Mouse (Mus musculus) fibroblast of lung, adult 2 months (primary cell): Measurements from ENCODE around the gene Slc24a4.
A peak's percentile ranks its signal among the peaks of the same experiment; 100 is the strongest.
"Not testable (repeated sequence)": the region's sequence is repeated elsewhere in the genome, so short reads cannot be mapped to it uniquely, and the experiment has no call there.

Experiments used
- DNase-seq: peaks from one replicate; pipeline ENCODE4 v3.0.0-alpha.2; 2011; ENCODE audit warnings: low read depth

Slc24a4 gene

DNA sequence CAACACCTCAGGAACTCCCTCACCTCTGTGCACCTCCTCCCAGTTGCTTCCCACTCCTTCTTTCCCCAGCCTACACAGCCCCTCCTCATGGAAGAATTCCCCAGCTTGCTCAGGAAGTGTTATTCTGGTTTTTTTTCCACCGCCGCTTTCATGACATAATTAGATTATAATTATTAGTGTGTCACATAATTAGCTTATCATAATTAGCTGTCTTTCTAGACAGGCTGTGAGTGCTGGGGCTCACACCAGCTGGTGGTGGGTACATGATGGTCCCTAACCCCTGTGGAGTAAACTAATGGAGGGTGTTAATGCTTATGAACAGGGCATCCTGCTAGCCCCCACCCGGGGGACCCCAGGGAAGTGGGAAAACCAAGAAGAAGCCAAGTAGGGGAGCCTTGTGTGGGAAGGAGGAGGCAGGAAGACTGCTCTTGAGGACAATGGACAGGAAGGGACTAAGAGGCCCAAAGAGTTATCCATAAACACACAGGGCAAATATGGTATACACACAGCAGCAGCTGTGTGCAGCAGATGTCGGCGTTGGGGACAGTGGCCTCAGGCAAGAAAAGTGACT is 38.2 kb downstream of the Slc24a4 start:
- DNase-seq, result no peak

- no peak for DNase-seq
These were observed 38.8 kb downstream of the Slc24a4 start for GRCm38 (mm10) chr12:102167302-102167701.

GRCm38 (mm10) chr12:102172746-102173145 is 44.2 kb downstream of the Slc24a4 start:
- DNase-seq, result no peak

DNA sequence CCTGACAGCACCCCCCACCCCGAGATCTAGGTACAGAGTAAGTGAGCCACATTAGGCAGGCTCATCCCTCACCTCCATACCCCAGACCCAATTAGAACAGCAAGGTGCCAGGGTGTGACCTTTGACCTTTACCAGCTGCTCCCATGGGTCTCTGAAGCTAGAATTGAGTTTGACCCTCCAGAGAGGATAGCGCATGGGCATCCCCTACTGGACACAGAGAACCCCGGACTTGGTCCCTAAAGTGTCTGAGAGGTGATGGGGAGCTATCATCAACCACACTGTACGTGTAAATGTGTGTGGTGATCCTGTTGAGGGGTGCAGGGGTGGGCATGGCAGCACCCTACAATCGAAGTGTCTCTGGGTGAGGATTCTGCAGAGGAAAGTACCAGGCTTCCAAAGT is 44.8 kb downstream of the Slc24a4 start:
- DNase-seq, result no peak

DNA sequence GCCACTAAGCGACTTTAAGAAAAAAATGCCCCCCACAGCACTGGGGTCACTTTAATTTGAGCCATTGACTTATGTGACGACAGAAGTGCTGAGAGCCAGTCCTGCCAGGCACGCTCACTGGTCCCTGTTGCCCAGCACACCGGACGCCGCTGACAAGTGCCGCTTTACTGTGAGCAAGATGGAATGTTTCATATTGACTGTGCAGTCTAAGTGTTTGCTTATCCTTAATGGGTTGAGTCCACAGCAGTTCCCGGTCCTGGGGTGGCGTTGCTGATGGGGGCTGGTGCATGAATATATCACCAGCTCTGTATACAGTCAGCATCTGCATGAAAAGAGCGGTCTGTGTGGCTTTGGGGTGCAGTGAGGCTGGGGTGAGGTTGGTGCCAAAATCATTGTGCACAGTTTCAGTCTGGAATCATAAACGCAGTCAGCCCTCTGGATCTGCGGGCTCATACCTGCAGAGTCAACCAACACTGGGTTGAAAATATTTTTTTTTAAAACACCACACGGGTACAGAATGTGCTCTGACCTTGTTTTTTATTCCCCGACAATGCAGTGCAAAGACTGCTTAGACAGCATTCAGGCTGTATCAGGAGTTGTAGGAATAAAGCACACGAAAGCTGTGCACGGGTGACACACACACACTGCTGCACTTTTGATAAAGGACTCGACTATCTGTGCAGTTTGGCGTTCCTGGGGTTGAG is 52.0 kb downstream of the Slc24a4 start:
- no peak for DNase-seq

DNA sequence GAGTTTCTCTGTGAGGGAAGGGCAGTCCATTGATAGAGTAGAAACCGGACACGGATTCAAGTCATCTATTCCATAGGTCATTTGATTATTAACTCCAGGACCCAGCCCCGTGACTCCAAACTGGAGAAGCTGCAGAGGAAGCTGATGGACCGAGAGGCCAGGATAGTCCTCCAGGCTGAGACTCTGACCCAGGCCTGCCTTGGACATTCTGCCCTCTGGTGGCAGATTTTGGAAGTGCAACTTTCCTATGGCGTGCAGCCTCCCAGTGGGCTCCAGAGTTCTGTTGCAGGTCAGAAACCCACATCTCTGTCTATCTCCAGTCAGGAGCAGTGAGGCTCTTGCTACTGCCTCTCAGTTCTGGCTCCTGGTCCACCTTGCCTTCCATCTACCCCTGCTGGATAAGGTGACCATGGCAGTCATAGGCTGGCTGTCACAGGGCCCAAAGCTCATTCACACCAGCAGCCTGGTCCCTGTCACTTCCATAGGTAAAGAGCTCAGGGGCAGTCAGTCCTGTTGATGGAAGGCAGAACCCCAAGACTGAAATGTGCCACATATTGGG is 53.3 kb downstream of the Slc24a4 start:
- no peak for DNase-seq

DNA sequence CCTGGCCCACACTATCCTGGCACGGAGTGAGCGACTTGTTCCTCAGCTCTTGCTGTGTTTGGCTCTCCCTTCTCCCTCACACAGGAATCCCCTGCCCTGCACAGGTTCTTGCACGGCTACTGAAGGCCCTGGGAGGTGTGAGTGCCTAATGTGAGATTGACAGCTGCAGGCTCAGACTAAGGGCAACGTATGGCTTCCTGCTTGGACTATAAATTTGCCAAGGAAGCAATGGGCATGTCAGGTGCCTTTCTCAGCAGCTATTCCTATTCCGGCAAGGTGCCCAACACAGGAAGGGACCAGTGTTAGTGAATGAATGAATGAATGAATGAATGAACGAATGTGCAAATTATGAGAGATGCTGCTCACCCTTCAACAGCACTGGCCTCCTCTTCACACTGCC is 54.1 kb downstream of the Slc24a4 start:
- no peak for DNase-seq

- DNase-seq, result no peak
These were observed 54.7 kb downstream of the Slc24a4 start for GRCm38 (mm10) chr12:102183201-102183600.

- DNase-seq, result no peak
These were observed 62.3 kb downstream of the Slc24a4 start for GRCm38 (mm10) chr12:102190820-102191219.

GRCm38 (mm10) chr12:102201516-102201915 is 73.0 kb downstream of the Slc24a4 start:
- no peak for DNase-seq

DNA sequence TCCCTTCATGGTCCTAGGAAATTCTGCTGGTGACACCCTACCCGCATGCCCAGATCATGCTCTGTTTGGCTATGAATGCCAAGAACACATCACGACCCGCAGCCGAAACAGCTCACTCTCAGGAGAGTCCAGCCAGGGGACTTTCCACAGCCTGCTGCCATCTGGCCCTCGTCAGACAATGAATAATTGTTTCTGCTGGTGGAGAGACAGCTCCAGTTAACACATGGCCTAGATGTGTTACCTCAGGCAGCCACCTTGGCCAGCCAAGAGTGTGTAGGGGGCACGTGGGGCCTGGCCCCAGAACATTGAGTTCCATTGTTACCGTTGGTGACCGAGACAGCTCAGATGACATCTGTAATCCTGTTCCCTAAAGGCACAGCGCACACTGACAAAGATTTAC is 74.4 kb downstream of the Slc24a4 start:
- peak; percentile 53 for DNase-seq

GRCm38 (mm10) chr12:102206471-102206870 is 77.9 kb downstream of the Slc24a4 start:
- no peak for DNase-seq

DNA sequence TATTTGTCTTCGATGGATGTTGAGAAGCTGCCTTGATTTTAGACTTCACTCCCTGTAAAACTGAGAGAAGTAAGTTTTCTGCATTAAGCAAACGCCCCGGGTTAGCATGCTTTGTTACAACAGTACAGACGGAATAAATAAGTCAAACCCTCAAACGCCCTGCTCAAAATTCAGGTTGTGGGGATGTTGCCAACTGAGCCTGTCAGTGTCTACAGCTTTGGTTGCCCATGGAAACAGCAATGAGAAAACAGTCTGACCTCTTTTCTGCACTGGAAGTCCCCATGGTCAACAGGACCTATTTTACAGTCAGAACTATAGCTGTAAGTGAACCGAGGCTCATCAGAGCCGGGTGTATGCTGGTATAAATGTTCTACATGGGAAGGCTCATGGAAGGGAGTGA is 78.7 kb downstream of the Slc24a4 start:
- DNase-seq, result no peak

DNA sequence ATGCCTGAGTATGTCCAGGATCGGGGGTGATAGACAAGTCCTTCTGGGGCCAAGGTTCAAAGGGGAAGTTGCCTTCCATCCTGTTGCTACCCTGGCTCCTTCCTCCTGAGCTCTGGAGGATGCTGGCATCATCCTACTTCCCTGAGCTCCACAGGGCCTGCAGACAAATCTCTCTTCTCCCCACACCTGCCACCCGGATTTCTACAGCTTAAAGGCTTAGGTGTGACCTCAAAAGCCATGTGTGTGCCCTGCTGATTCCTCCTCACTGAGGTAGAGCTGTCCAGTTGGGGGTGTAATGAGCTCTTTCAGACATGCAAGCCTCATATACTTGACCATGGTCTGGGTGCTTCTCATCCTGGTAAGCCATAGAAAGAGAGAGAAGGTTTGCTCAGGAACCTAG is 82.3 kb downstream of the Slc24a4 start:
- DNase-seq, result no peak

GRCm38 (mm10) chr12:102223404-102223803 is 94.9 kb downstream of the Slc24a4 start:
- DNase-seq, result no peak

DNA sequence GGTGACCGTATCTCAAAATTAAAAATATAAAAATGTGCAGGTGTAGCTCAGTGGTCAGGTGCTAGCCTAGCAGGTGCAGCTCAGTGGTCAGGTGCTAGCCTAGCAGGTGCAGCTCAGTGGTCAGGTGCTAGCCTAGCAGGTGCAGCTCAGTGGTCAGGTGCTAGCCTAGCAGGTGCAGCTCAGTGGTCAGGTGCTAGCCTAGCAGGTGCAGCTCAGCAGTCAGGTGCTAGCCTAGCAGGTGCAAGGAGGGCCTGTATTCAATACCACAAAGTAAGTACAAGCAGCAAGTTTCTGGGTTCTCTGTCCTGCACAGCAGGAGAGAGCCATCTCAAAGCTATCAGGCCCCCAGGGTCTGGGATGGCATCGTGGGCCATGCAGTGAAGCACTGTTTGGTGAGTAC is 95.6 kb downstream of the Slc24a4 start:
- not testable (repeated sequence) for DNase-seq

GRCm38 (mm10) chr12:102225165-102225564 is 96.6 kb downstream of the Slc24a4 start:
- DNase-seq, result no peak

- DNase-seq, result no peak
These were observed 107.0 kb downstream of the Slc24a4 start for GRCm38 (mm10) chr12:102235551-102235950.

GRCm38 (mm10) chr12:102236317-102236716 is 107.8 kb downstream of the Slc24a4 start:
- no peak for DNase-seq

DNA sequence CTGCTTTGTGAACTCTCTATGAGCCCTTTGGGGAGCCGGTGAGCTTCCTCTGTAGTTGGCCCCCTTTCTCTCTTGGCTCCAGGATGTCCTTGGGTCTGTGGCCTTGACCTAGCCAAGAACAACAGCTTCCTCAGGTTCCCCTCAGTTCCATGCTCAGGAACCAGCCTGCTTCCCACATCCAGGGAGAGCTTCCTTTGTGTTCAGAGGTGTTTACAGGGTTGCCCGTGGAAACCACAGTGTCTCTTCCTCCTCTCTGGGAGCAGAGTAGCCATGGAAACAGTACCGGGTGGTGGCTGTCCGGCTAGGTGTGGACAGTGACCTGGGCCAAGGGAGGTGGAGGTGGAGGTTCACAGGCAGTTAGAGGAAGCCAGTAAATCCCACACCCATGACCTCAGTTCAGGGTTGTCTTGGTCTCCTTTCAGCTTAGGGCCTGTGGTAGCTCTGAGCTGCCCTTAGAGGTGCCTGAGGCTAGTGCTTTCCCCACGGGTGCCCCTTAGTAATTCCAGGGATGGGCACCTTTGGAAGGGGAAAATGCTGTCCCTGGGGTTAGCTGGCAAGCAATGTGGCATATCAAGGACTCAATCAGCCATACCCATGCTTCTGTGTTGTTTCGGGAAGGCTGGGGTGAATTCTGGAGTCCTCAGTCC is 113.7 kb downstream of the Slc24a4 start:
- DNase-seq, result no peak

- no peak for DNase-seq
These were observed 115.4 kb downstream of the Slc24a4 start for GRCm38 (mm10) chr12:102243915-102244314.

- DNase-seq, result no peak
These were observed 117.7 kb downstream of the Slc24a4 start for GRCm38 (mm10) chr12:102246226-102246625.

DNA sequence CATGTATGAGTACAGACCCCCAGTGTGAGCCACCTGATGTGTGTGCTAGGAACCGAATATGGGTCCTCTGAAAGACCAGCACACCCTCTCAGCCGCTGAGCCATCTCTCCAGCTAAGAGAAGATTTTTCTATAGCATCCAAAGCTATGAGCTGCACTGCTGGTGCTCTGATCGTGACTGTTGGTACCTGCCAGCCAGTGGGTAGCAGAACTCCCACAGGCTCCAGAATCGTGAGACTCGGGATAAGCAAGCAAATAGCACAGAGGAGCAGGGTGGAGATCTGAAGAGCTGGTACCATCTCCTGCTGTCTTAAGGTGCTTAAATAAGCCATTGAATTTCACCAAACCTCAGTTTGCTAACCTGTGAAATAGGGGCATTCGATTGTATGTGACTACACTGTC is 119.6 kb downstream of the Slc24a4 start:
- DNase-seq, result no peak
